Mouse (Mus musculus): ENCODE measurements at regions not wholly inside any gene's neighbourhood (a gene's known extent, or its start where the extent isn't known, plus 50 kb on each side); places are given as distances from the start of the nearest gene placed in this dataset.

GRCm38 (mm10) chr13:44246714-44247251 lies 462.2 kb downstream of the Cd83 start:
- Histone ChIP-seq H3K36me3 (ENCODE audit: insufficient read depth, low read length) (no peaks in the 10 kb centered on the region), H3K4me1 (replicated peaks; ENCODE audit: low read depth, low read length) (0 out of 2 replicates have a peak, but pooled peaks cover 2% of the 10 kb centered on the region), H3K4me3 (replicated peaks; ENCODE audit: low read length) (no peak overlapping the region), H3K27me3 (ENCODE audit: insufficient read depth, low read length) (no peaks in the 10 kb centered on the region), H3K9me3 (ENCODE audit: low read length) (no peaks in the 10 kb centered on the region)
- TF ChIP-seq NANOG (IDR thresholded peaks at IDR 0.05; ENCODE audit: borderline replicate concordance, low read length) (no peak), POU5F1 (IDR thresholded peaks at IDR 0.05; ENCODE audit: borderline replicate concordance, low read length) (no peak), CTCF (conservative IDR thresholded peaks at IDR 0.05; ENCODE audit: low read length) (no peak)

GRCm38 (mm10) chr13:44247861-44248260 lies 463.3 kb downstream of the Cd83 start:
- Histone ChIP-seq H3K9me3 (ENCODE audit: low read length) (no peaks in the 10 kb centered on the region), H3K4me1 (replicated peaks; ENCODE audit: low read depth, low read length) (0 out of 2 replicates have a peak, but pooled peaks cover 2% of the 10 kb centered on the region), H3K4me3 (replicated peaks; ENCODE audit: low read length) (no peak overlapping the region), H3K27me3 (ENCODE audit: insufficient read depth, low read length) (no peaks in the 10 kb centered on the region), H3K36me3 (ENCODE audit: insufficient read depth, low read length) (no peaks in the 10 kb centered on the region)
- TF ChIP-seq CTCF (conservative IDR thresholded peaks at IDR 0.05; ENCODE audit: low read length) (no peak), NANOG (IDR thresholded peaks at IDR 0.05; ENCODE audit: borderline replicate concordance, low read length) (no peak), POU5F1 (IDR thresholded peaks at IDR 0.05; ENCODE audit: borderline replicate concordance, low read length) (no peak)

- Histone ChIP-seq H3K4me1 (replicated peaks; ENCODE audit: low read depth, low read length) (0 out of 2 replicates have a peak, but pooled peaks cover 2% of the 10 kb centered on the region), H3K36me3 (ENCODE audit: insufficient read depth, low read length) (no peaks in the 10 kb centered on the region), H3K4me3 (replicated peaks; ENCODE audit: low read length) (no peak overlapping the region), H3K27me3 (ENCODE audit: insufficient read depth, low read length) (no peaks in the 10 kb centered on the region), H3K9me3 (ENCODE audit: low read length) (no peaks in the 10 kb centered on the region)
- no peak for TF ChIP-seq CTCF (conservative IDR thresholded peaks at IDR 0.05; ENCODE audit: low read length)
- no peak for TF ChIP-seq NANOG (IDR thresholded peaks at IDR 0.05; ENCODE audit: borderline replicate concordance, low read length)
- TF ChIP-seq POU5F1 (IDR thresholded peaks at IDR 0.05; ENCODE audit: borderline replicate concordance, low read length), result no peak
Measured at GRCm38 (mm10) chr13:44248401-44248800, 463.8 kb downstream of the Cd83 start.

DNA sequence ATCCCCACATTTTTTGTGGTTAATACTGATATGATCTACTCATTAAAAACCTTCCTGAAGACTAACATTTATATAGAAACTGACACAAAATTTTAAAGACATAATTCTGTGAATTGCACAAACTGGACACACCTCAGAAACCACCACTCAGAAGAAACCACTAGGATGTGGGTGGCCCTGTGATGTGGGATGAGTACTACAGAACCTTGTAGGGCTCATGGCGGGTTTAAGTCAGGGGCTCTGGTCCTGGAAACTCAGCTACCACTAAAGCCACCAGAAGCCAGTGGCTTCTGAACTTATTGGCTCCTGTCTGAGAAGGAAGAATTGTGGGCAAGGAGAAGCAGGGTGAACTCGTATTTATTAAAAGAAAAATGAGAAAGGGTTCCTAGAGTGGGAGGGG lies 464.5 kb downstream of the Cd83 start:
- H3K36me3 ChIP-seq (ENCODE audit: insufficient read depth, low read length), result no peaks in the 10 kb centered on the region
- no peak for TF ChIP-seq NANOG (IDR thresholded peaks at IDR 0.05; ENCODE audit: borderline replicate concordance, low read length)
- no peak for TF ChIP-seq POU5F1 (IDR thresholded peaks at IDR 0.05; ENCODE audit: borderline replicate concordance, low read length)
- TF ChIP-seq CTCF (conservative IDR thresholded peaks at IDR 0.05; ENCODE audit: low read length), result no peak
- H3K4me1 ChIP-seq (replicated peaks; ENCODE audit: low read depth, low read length), result 0 out of 2 replicates have a peak, but pooled peaks cover 2% of the 10 kb centered on the region
- no peaks in the 10 kb centered on the region for H3K9me3 ChIP-seq (ENCODE audit: low read length)
- no peaks in the 10 kb centered on the region for H3K27me3 ChIP-seq (ENCODE audit: insufficient read depth, low read length)
- H3K4me3 ChIP-seq (replicated peaks; ENCODE audit: low read length), result no peak overlapping the region

GRCm38 (mm10) chr13:44250474-44251201 lies 466.1 kb downstream of the Cd83 start:
- Histone ChIP-seq H3K27me3 (ENCODE audit: insufficient read depth, low read length) (no peaks in the 10 kb centered on the region), H3K4me1 (replicated peaks; ENCODE audit: low read depth, low read length) (0 out of 2 replicates have a peak, but pooled peaks cover 2% of the 10 kb centered on the region), H3K4me3 (replicated peaks; ENCODE audit: low read length) (no peak overlapping the region), H3K36me3 (ENCODE audit: insufficient read depth, low read length) (no peaks in the 10 kb centered on the region), H3K9me3 (ENCODE audit: low read length) (no peaks in the 10 kb centered on the region)
- TF ChIP-seq CTCF (conservative IDR thresholded peaks at IDR 0.05; ENCODE audit: low read length), result no peak
- TF ChIP-seq POU5F1 (IDR thresholded peaks at IDR 0.05; ENCODE audit: borderline replicate concordance, low read length), result no peak
- TF ChIP-seq NANOG (IDR thresholded peaks at IDR 0.05; ENCODE audit: borderline replicate concordance, low read length), result no peak

DNA sequence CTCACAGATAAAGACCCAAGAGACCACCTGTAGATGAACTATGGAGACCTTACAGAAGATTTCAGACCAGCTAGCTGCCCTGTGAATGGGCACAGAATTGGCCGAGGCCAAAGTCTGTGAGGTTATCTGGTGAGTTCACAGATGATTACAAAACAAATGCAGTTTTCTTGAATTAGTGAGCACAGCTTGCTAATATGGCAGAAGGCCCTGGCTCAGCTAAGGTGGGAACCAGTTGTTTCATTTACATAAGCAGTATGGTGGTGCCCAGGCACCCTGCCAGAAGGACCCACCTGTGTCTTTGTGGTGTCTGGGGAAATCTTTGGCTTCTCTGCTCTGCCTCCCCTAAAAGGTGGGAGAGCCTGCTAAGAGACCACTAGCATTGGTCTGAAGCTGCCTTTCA lies 466.9 kb downstream of the Cd83 start:
- H3K4me1 ChIP-seq (replicated peaks; ENCODE audit: low read depth, low read length), result 0 out of 2 replicates have a peak, but pooled peaks cover 2% of the 10 kb centered on the region
- no peak overlapping the region for H3K4me3 ChIP-seq (replicated peaks; ENCODE audit: low read length)
- H3K27me3 ChIP-seq (ENCODE audit: insufficient read depth, low read length), result no peaks in the 10 kb centered on the region
- no peaks in the 10 kb centered on the region for H3K9me3 ChIP-seq (ENCODE audit: low read length)
- H3K36me3 ChIP-seq (ENCODE audit: insufficient read depth, low read length), result no peaks in the 10 kb centered on the region
- no peak for TF ChIP-seq NANOG (IDR thresholded peaks at IDR 0.05; ENCODE audit: borderline replicate concordance, low read length)
- TF ChIP-seq POU5F1 (IDR thresholded peaks at IDR 0.05; ENCODE audit: borderline replicate concordance, low read length), result no peak
- no peak for TF ChIP-seq CTCF (conservative IDR thresholded peaks at IDR 0.05; ENCODE audit: low read length)

DNA sequence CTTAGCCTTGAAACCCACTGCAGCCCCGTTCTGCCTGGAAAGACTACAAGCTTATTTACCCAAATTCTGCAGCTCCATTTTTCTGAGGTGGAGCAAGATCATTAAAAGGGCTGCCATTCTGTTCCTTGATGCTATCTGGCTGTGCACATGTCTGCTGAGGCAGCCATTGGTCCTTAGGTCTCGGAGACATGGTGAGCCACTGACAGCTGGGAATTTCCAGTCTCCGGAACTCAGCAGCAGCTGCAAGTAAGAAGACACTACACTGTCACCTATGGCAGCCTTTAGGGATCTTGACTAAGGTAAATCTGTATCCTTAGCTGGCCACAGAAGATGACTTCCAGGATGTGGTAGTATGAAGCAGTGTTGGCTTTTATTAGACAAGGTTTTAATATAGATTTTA lies 467.9 kb downstream of the Cd83 start:
- Histone ChIP-seq H3K9me3 (ENCODE audit: low read length) (no peaks in the 10 kb centered on the region), H3K27me3 (ENCODE audit: insufficient read depth, low read length) (no peaks in the 10 kb centered on the region), H3K36me3 (ENCODE audit: insufficient read depth, low read length) (no peaks in the 10 kb centered on the region), H3K4me3 (replicated peaks; ENCODE audit: low read length) (no peak overlapping the region), H3K4me1 (replicated peaks; ENCODE audit: low read depth, low read length) (0 out of 2 replicates have a peak, but pooled peaks cover 2% of the 10 kb centered on the region)
- no peak for TF ChIP-seq POU5F1 (IDR thresholded peaks at IDR 0.05; ENCODE audit: borderline replicate concordance, low read length)
- TF ChIP-seq CTCF (conservative IDR thresholded peaks at IDR 0.05; ENCODE audit: low read length), result no peak
- no peak for TF ChIP-seq NANOG (IDR thresholded peaks at IDR 0.05; ENCODE audit: borderline replicate concordance, low read length)

DNA sequence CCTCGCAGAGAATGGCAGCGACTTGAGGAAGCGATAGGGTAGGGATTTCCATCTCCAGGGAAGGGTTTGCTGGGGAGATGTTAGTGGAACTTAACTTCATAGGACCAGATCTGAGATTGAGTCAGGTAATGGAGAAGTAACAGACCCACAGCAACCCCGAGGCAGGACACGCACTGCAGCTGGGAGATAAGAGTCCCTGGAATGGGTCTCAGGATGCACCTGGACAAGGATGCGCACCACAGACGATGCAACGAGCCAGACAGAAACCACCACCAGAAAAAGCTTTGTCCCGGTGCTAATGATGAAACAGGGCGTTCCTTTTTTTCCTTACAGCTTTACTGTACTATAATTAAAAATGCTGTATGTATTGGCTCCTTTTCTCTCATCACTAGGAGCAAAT lies 470.9 kb upstream of the Jarid2 start:
- Histone ChIP-seq H3K36me3 (ENCODE audit: insufficient read depth, low read length) (no peaks in the 10 kb centered on the region), H3K27me3 (ENCODE audit: insufficient read depth, low read length) (peaks cover 8% of the 10 kb centered on the region)
- TF ChIP-seq CTCF (conservative IDR thresholded peaks at IDR 0.05; ENCODE audit: low read length) (no peak), POU5F1 (IDR thresholded peaks at IDR 0.05; ENCODE audit: borderline replicate concordance, low read length) (no peak), NANOG (IDR thresholded peaks at IDR 0.05; ENCODE audit: borderline replicate concordance, low read length) (no peak)

More for the DNA sequence above, 470.9 kb upstream of the Jarid2 start:
- Histone ChIP-seq H3K4me1 (replicated peaks; ENCODE audit: low read depth, low read length) (no peaks in the 10 kb centered on the region), H3K9me3 (ENCODE audit: low read length) (no peaks in the 10 kb centered on the region), H3K4me3 (replicated peaks; ENCODE audit: low read length) (no peak overlapping the region)

Measured in E14TG2a.4 (cell line).